Mouse (Mus musculus) heart, embryonic 12.5 days (tissue): ENCODE results near the gene Tbcb. TPM values are rescaled to one million over a fixed set of nuclear protein-coding genes. Genes with fewer than 3 reads are reported as not detected.
"Not testable (repeated sequence)": the region's sequence is repeated elsewhere in the genome, so short reads cannot be mapped to it uniquely, and the experiment has no call there.

Experiments used
- ATAC-seq: fragments of 200-750 bp; cut with Nextera tagmentation; 2 replicates; pipeline ENCODE4 v1.8.0; 2017; ENCODE audit warnings: moderate TSS enrichment, moderate library complexity; ENCODE audit not compliant: insufficient number of reproducible peaks, low FRiP score
- H3K27ac ChIP-seq: fragments of 300-500 bp; sonication (generic); 2 replicates; pipeline ENCODE4 v1.5.1; 2016; ENCODE audit warnings: mild to moderate bottlenecking, moderate library complexity; ENCODE audit not compliant: poor library complexity, severe bottlenecking
- H3K27me3 ChIP-seq: fragments of 300-500 bp; sonication (generic); replicated peaks from 2 replicates; pipeline ENCODE4 v1.6.1; 2016; ENCODE audit warnings: mild to moderate bottlenecking, moderate library complexity
- H3K36me3 ChIP-seq: fragments of 300-500 bp; sonication (generic); 2 replicates; pipeline ENCODE4 v1.6.1; 2016; ENCODE audit warnings: mild to moderate bottlenecking, moderate library complexity
- H3K4me1 ChIP-seq: fragments of 300-500 bp; sonication (generic); replicated peaks from 2 replicates; pipeline ENCODE4 v1.6.1; 2016; ENCODE audit warnings: mild to moderate bottlenecking
- H3K4me2 ChIP-seq: fragments of 300-500 bp; sonication (generic); 2 replicates; pipeline ENCODE4 v1.6.1; 2016; ENCODE audit warnings: mild to moderate bottlenecking, moderate library complexity
- H3K4me3 ChIP-seq: fragments of 300-500 bp; sonication (generic); 2 replicates; pipeline ENCODE4 v1.5.1; 2016; ENCODE audit warnings: mild to moderate bottlenecking
- H3K9ac ChIP-seq: fragments of 300-500 bp; sonication (generic); 2 replicates; pipeline ENCODE4 v1.6.1; 2016; ENCODE audit warnings: mild to moderate bottlenecking, moderate library complexity
- H3K9me3 ChIP-seq: fragments of 300-500 bp; sonication (generic); replicated peaks from 2 replicates; pipeline ENCODE4 v1.6.1; 2016; ENCODE audit warnings: mild to moderate bottlenecking, moderate library complexity
- WGBS: fragments of 180-500 bp; shearing (Covaris S2); methylation state at CpG from one replicate; pipeline ENCODE4 v1.1.7; 2016; 5-methylcytosine and 5-hydroxymethylcytosine counted together
- polyA plus RNA-seq: library from polyadenylated mRNA; unstranded; fragments of >200 nt; fragmentation: Nextera tagmentation; extraction: Ambion mirVana; gene quantifications from 2 replicates; pipeline ENCODE4 v1.2.1, GENCODE M21; 2016

Gene Tbcb
- polyA plus RNA-seq, 1 experiment from 2014 or later = 155 TPM

DNA sequence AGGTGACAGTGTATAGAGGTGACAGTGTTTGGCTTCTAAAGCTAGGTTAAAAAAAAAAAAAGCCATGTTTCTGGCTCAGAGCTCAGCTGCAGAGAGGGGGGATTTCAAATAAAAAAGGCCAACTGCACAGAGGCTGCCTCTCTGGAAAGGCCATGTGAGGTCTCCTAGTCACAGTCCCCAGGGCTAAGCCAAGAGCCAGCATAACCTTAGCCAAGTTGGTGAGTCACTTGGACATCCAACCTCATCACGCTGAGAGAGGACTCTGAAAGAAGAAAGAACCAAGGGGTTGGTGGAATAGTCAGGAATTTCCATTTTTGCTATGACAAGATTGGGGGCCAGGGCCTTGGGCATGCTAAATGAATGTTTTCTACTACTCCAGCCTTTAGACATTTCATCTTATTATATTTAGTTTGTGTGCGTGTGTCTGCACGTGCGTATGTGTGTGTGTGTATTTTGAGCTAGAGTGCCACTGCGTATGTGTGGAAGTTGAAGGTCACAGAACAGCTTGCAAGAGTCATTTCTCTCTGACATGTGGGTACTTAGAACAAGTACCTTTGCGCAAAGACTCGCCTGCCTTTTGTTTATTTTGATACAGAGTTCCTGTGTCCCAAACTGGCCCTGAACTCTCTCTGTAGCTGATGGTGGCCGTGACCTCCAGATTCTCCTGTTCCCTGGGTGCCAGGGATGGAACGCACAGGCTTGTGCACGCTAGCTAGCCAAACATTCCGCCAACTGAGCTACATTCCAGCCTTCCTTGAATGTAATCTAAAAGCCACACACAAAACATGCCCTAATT lies 29.0 kb downstream of the Tbcb start:
- no peak for ATAC-seq
- H3K4me2 ChIP-seq = no peak overlapping the region
- H3K9me3 ChIP-seq = no peaks in the 10 kb centered on the region
- no peaks in the 10 kb centered on the region for H3K36me3 ChIP-seq
- 75% methylated on average over 11 of the region's 11 CpGs for WGBS
- no peak overlapping the region for H3K4me3 ChIP-seq
- H3K4me1 ChIP-seq = peaks cover 11% of the 10 kb centered on the region
- no peak overlapping the region for H3K9ac ChIP-seq
- H3K27ac ChIP-seq = 0 out of 2 replicates have a peak overlapping the region, but pooled peaks have one; percentile 38
- no peaks in the 10 kb centered on the region for H3K27me3 ChIP-seq

DNA sequence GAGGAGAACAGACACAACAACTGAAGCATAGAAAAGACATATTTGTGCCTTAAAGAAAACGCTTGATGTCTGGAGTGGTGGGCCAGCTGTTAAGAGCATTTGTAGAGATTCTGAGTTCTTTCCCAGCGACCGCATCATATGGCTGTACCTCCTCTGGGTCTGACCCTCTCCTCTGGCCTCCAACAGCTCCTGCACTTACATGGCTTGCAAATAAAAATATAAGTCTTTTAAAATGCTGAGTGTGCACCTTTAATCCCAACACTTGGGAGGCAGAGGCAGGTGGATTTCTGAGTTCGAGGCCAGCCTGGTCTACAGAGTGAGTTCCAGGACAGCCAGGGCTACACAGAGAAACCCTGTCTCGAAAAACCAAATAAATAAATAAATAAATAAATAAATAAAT lies 31.4 kb downstream of the Tbcb start:
- H3K9ac ChIP-seq, H3K9me3 ChIP-seq, H3K27me3 ChIP-seq, ATAC-seq, H3K27ac ChIP-seq, H3K4me3 ChIP-seq, H3K4me2 ChIP-seq, H3K36me3 ChIP-seq: not testable (repeated sequence)
- 79% methylated on average over 5 of the region's 5 CpGs for WGBS
- H3K4me1 ChIP-seq = peaks cover 11% of the 10 kb centered on the region

DNA sequence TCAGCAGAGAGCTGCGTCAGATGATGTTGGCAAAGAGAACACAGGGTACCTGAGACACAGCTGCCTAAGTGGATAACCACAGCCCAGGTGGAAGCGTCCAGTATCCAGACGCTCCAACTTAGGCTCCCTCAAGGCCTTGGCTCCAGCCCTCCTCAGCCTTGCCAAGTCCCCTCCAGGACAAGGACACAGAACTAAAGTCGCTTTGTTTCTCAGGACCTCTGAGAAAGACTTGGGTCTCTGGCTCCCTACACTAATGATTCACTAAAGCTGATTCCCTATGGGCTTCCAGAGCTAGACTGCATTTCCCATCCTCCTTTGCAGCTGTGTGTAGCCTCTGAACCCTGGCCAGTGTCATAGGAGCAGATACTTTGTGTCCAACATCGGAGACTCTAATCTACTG lies 31.9 kb downstream of the Tbcb start:
- Histone ChIP-seq H3K9ac (no peak overlapping the region), H3K36me3 (no peaks in the 10 kb centered on the region), H3K9me3 (no peaks in the 10 kb centered on the region), H3K4me3 (no peak overlapping the region), H3K27ac (no peak overlapping the region), H3K4me1 (peaks cover 12% of the 10 kb centered on the region), H3K4me2 (no peak overlapping the region), H3K27me3 (no peaks in the 10 kb centered on the region)
- WGBS = 73% methylated on average over 5 of the region's 5 CpGs
- ATAC-seq = no peak

DNA sequence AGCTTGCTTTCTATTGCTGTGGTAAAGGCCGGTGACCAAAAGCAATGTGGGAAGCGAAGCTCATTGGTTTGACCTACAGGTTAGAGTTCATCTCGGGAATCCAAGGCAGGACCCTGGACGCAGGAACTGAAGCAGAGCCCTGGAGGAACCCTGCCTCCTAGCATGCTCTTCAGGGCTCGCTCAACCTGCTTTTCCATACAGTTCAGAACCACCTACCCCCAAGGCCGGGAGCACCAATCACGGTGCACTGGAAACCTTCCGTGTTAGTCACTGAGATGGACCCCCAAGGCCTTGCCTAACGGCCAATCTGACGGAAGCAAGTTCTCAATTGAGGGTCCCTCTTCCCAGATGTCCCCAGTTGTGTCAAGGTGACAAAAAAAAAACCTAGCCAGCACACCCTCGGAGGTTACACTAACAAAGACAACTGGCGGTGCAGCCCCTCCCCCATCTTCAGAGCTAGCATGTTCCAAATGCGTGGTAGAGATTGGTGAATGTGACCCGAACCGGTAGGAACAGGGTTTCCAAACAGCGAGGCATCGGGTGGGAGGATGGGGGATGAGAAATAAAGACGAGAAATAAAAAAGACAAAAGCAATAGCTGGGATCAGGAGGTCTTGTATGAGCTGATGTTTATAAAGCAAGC lies 32.5 kb downstream of the Tbcb start:
- ATAC-seq = no peak
- no peak overlapping the region for H3K4me3 ChIP-seq
- no peak overlapping the region for H3K27ac ChIP-seq
- 73% methylated on average over 18 of the region's 18 CpGs for WGBS
- H3K27me3 ChIP-seq = no peaks in the 10 kb centered on the region
- peaks cover 11% of the 10 kb centered on the region for H3K4me1 ChIP-seq
- no peak overlapping the region for H3K9ac ChIP-seq
- H3K36me3 ChIP-seq = no peaks in the 10 kb centered on the region
- H3K9me3 ChIP-seq = no peaks in the 10 kb centered on the region
- no peak overlapping the region for H3K4me2 ChIP-seq

DNA sequence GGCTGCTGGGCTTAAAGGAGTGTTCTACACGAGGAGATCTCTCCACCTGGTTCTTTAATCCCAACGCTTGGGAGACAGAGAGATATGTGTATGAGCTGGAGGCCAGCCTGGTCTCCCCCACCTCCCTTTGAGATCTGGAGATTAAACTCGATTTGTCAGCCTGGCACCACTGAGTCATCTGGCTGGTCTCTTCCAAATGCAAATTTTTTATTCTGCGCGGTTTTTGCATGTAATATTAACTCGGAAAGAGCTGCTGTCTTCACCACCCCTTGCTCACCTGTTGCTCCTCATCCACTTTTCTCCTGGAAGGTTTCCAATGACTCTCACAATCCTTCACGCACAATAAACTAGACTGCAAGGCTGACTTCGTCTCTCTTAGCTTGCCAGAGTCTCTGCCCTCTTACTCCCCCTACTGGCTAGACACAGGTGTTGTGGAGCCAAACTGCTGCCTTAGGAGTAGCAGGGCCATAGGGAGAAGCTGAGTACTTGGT lies 33.5 kb downstream of the Tbcb start, which contains the start of gene Capns1:
TSS of gene Capns1 (minus strand) at position 331 of the 491 bp plus-strand sequence.
- no peaks in the 10 kb centered on the region for H3K9me3 ChIP-seq
- 7% methylated on average over 8 of the region's 8 CpGs for WGBS
- H3K4me3 ChIP-seq = 0 out of 2 replicates have a peak within 1 kb of the TSS, but pooled peaks have one; percentile 4
- no peak within 1 kb of the TSS for H3K27ac ChIP-seq
- H3K36me3 ChIP-seq = no peaks in the 10 kb centered on the region
- H3K9ac ChIP-seq = no peak within 1 kb of the TSS
- H3K4me1 ChIP-seq = peaks cover 8% of the 10 kb centered on the region
- H3K4me2 ChIP-seq = peak within 1 kb of the TSS; percentile 32
- no peaks in the 10 kb centered on the region for H3K27me3 ChIP-seq
- ATAC-seq = no peak

DNA sequence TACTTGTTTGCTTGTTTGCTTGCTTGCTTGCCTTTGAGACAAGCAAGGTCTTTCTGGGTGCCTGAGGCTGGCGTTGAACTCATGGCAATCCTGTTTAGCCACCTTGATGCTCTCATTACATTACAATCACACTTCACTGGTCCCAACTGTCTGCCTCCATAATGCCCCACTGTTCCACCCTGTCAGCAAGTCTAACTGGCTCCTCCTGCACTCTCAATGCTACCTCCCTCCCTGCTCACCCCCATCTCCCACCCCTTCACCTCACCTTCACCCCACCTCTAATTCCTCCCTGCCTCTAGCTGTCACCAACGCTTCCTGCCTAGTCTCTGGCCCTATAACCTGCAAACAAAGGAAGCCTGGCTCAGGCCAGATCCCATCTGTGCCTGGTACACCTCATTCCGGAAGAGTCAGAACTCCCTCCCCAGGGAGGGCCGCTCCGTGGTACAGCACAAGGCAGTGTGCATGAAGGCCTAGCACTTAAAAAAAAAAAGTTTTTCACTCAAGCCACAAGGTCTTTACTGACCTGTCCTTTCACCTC lies 34.4 kb downstream of the Tbcb start:
- Histone ChIP-seq H3K9me3 (no peaks in the 10 kb centered on the region), H3K9ac (no peak overlapping the region), H3K36me3 (peaks cover under 1% of the 10 kb centered on the region; the same call in 1 of the 2 replicates), H3K4me3 (no peak overlapping the region), H3K27ac (no peak overlapping the region), H3K4me1 (peaks cover 13% of the 10 kb centered on the region), H3K27me3 (no peaks in the 10 kb centered on the region), H3K4me2 (no peak overlapping the region)
- WGBS = 56% methylated on average over 5 of the region's 5 CpGs
- no peak for ATAC-seq

DNA sequence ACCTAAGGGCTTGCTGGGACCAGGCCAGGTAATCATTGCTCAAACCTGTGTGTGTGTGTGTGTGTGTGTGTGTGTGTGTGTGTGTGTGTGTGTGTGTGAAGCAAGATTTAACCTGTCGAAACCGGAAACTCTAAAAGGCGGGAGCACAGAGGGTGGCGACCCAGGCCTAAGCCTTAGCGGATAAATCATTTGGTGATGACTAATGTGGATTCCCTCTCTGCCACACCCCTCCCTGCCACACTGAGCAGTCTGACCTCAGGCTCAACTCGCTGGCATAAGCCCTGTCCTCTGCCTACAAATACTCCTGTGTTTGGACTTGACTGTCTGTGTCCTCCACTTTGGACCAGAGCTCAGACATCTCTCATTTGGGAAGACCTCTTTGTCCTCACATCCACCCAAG lies 35.9 kb downstream of the Tbcb start:
- H3K9ac ChIP-seq = no peak overlapping the region
- H3K9me3 ChIP-seq = no peaks in the 10 kb centered on the region
- H3K27me3 ChIP-seq = no peaks in the 10 kb centered on the region
- H3K4me1 ChIP-seq = peaks cover 15% of the 10 kb centered on the region
- peaks cover 16% of the 10 kb centered on the region for H3K36me3 ChIP-seq
- no peak overlapping the region for H3K4me2 ChIP-seq
- H3K4me3 ChIP-seq = no peak overlapping the region
- ATAC-seq = no peak
- H3K27ac ChIP-seq = no peak overlapping the region
- 72% methylated on average over 6 of the region's 6 CpGs for WGBS

DNA sequence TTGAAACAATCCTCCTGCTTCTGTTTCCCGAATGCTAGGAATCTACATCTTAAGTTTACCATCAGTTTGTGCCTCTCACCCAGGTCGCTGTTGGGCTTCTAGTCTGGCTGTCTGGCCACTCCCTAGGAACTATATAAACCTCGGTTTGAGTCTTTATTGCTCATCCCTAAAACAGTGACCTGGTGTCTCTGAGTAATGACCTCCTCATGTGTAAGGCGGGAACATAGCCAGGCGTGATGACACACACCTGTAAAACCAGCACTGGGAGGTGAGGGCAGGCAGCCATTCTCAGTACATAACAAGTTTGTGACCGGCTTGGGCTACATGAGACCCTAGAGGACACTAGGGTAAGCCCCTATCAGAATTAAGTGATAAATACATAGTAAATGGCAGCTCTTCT lies 36.6 kb downstream of the Tbcb start:
- H3K27me3 ChIP-seq = no peaks in the 10 kb centered on the region
- peaks cover 15% of the 10 kb centered on the region for H3K4me1 ChIP-seq
- peak overlapping the region; percentile 66; the same call in 1 of the 2 replicates for H3K4me3 ChIP-seq
- H3K9me3 ChIP-seq = no peaks in the 10 kb centered on the region
- peak overlapping the region; percentile 86 for H3K4me2 ChIP-seq
- H3K27ac ChIP-seq = no peak overlapping the region
- H3K36me3 ChIP-seq = peaks cover 23% of the 10 kb centered on the region
- WGBS = 64% methylated on average over 6 of the region's 6 CpGs
- no peak for ATAC-seq
- H3K9ac ChIP-seq = no peak overlapping the region

DNA sequence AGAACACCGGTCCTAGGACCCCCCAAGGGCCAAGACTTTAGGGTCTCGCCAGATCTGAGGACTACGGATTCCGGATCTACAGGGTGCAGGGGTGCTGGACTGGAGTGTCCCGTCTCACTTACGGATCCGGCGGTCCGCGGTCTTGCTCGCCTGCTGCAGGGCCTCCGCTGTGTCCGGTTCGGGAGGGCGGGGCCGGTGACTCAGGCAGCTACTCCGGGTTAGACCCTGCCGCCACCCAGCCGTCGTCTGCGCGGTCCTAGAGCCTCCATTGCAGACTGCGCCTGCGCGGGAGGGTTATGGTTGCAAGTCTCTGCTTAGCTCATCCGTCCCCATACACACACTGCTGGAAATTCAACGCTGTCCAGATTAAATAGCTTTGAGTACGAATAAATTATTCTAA lies 37.2 kb downstream of the Tbcb start:
- Histone ChIP-seq H3K27ac (peak overlapping the region; percentile 87), H3K4me3 (peak overlapping the region; percentile 66), H3K27me3 (no peaks in the 10 kb centered on the region), H3K9ac (peak overlapping the region; percentile 89), H3K4me2 (peak overlapping the region; percentile 86), H3K4me1 (peaks cover 15% of the 10 kb centered on the region), H3K36me3 (peaks cover 29% of the 10 kb centered on the region), H3K9me3 (no peaks in the 10 kb centered on the region)
- 0% methylated on average over 28 of the region's 28 CpGs for WGBS
- ATAC-seq = peak; percentile 90

DNA sequence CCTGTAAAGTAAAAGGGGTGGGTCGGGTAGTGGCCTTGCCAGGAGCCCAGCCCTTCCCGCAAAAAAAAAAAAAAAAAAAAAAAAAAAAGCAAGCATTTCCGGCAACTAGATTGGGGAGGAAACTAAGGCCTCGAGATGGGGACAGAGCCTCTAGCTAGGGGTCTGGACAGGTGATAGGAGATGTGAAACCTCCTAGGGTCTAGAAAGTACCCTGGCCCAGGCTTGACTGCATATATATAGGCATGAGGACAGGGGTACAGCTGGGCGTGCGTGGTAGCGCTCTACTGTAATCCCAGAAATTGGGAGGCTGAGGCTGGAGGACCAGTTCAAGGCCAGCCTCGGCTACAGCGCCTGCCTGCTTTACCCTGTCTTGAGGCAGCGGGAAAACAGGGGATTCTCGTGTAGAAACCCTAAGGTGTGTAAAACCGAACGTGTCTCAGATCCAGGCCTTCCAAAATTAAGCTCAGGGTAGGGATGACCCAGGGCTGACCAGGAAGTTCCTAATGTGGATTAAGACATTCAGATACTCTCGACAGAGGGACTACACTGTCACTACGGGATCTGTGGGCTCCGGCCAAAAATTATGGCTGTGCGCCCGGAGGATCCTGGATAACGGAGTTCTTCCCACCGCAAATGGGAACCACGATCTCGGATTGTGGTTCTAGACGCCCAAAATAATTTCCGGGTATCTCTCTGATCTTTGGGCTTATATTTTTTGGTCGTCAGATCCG lies 37.8 kb downstream of the Tbcb start:
- H3K9me3 ChIP-seq = no peaks in the 10 kb centered on the region
- H3K27me3 ChIP-seq = no peaks in the 10 kb centered on the region
- H3K27ac ChIP-seq = peak overlapping the region; percentile 87
- peaks cover 15% of the 10 kb centered on the region for H3K4me1 ChIP-seq
- H3K4me3 ChIP-seq = peak overlapping the region; percentile 66
- H3K9ac ChIP-seq = peak overlapping the region; percentile 89
- under 1% methylated on average over 26 of the region's 26 CpGs for WGBS
- ATAC-seq = peak; percentile 15
- H3K36me3 ChIP-seq = peaks cover 33% of the 10 kb centered on the region
- peak overlapping the region; percentile 86 for H3K4me2 ChIP-seq
